Mouse (Mus musculus) monocyte, adult 59 days (primary cell): ENCODE data around the gene Rnf25. TPM values are rescaled to one million over a fixed set of nuclear protein-coding genes. Genes with fewer than 3 reads are reported as not detected.

Source experiments
- total RNA-seq, 2 experiments: library from RNA; stranded (reverse); gene quantifications; one replicate each; pipeline ENCODE4 v1.2.4; 2023

Gene Rnf25
- 10 to 100 TPM; 38.6 to 45.9 TPM for total RNA-seq

DNA sequence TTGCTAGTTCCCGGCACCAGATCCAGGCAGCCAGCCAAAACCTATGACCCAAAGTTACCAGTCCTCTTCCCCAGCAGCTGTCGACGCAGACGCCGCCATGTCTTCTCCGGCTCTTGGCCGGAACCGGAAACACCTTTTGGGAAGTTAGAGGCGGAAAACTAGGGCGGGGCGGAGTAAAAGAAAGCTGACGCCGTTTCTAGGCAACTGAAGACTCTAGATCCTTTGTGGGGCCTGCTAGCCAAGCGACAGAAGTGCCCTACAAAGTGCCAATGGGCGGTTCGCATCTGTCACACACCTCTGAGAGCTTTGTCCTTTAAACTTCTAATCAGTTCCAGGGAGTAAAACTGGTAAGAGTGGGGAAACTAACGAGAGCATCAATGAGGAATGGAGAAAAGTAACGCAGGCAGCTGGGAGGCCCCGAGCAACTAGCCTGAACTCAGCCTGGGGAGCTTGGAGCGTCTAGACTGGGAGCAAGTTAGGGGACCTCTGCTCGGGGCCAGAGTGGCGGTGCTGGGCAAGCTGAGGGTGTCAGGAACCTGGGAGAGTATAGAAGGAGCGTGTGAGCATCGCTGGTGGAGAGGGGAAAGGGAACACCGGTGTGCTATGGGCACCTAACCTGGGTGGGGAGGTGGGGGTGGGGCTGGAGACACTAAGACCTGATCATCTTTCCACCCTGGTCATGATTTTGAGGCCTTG, at the start of gene Rnf25, which contains the start of gene Stk36:
Gene Rnf25, minus strand, starts transcription at position 131 of the 696 bp plus-strand sequence.
Gene Stk36, plus strand, starts transcription at position 179 of the 696 bp plus-strand sequence.

DNA sequence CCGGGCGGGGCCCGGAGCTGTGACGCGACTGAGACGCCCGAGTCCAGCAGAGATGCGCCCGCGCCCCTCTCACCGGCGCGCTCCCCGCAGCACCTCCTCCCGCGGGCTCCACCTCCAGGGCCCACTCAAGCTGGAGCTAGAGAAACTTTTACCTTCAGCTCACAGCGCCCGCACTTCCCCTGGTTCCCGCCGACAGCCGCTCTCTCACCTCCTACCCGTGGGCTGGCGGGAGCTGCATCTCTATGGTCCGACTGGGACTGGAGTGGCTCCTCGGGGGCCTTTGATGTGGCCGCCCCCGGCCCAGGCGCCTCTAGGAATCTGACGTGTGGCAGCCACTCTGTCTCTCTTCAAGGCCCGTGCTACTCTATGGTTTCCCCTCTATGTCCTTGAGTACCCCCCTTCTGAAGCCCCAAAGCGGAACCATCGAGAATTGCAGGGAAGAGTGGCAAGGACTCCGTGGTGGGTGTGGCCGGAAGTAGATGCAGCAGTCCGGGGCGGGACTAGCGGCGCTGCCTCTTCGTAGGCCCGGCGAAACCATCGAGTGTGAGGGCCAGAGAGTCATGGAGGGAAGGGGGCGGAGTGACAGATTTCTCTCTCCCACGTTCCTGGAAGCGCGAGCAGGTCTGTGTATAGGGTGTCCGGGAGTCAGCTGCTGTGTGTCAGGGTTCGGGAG, 13.3 kb downstream of the Rnf25 start, which contains the start of the genes Zfp142 and Bcs1l:
Gene Zfp142, minus strand, starts transcription at position 474 of the 673 bp plus-strand sequence.
Gene Bcs1l, plus strand, starts transcription at position 517 of the 673 bp plus-strand sequence.

DNA sequence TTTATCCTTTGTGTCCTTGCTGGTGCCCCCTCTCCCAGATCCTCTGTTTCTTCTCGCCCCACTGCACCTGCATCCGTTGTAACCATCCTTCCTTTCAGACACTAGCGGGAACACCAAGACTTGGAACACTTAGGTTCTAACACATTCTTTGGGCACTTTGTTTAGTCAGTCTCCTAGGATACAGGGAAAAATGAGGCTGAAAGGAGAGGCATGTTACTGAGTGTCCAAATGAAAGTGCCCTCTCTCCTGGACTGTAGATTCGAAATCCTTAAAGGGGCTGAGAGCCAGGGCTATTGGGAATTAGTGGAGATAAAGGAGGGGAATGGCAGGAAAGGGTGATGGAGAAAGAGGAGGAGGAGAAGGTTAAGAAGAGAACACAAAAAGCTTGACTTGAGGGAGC, 57.0 kb downstream of the Rnf25 start, which contains the start of gene Usp37:
Gene Usp37, minus strand, starts transcription at position 101 of the 400 bp plus-strand sequence.

Other genes starting within 250 kb of the Rnf25 start
- gene Catip, start 239.3 kb downstream of the Rnf25 start, total RNA-seq, result under 1 TPM; 0.49 to 0.76 TPM
- gene Slc11a1, start 226.2 kb downstream of the Rnf25 start, total RNA-seq, result 100 to 1,000 TPM; 616 to 632 TPM
- gene Ctdsp1, start 209.9 kb downstream of the Rnf25 start, total RNA-seq, result 100 to 1,000 TPM; 136 to 144 TPM
- under 1 TPM in 1 of 2 experiments, not detected in 1; 1.00 TPM for gene Vil1, start 192.0 kb downstream of the Rnf25 start, total RNA-seq
- gene Cnot9, start 95.3 kb downstream of the Rnf25 start, total RNA-seq, result 10 to 100 TPM; 18.8 to 18.9 TPM
- gene Plcd4, start 58.5 kb downstream of the Rnf25 start, total RNA-seq, result under 1 TPM in 1 of 2 experiments, not detected in 1; 0.85 TPM
- 10 to 100 TPM; 15.8 to 18.7 TPM for gene Usp37, start 57.1 kb downstream of the Rnf25 start, total RNA-seq
- gene Zfp142, start 13.2 kb downstream of the Rnf25 start, total RNA-seq, result 10 to 100 TPM; 19.7 to 24.2 TPM
- gene Bcs1l, start 13.1 kb downstream of the Rnf25 start, total RNA-seq, result 1 to 10 TPM; 6.5 to 7.0 TPM
- gene Stk36, start within 50 bp of the Rnf25 start, total RNA-seq, result under 1 TPM; 0.36 to 0.84 TPM
- 10 to 100 TPM; 26.2 to 33.6 TPM for gene Ttll4, start 60.3 kb upstream of the Rnf25 start, total RNA-seq
- 100 to 1,000 TPM; 183 to 203 TPM for gene Cyp27a1, start 112.2 kb upstream of the Rnf25 start, total RNA-seq
- gene Prkag3, start 147.8 kb upstream of the Rnf25 start, total RNA-seq, result not detected
- gene Wnt6, start 170.5 kb upstream of the Rnf25 start, total RNA-seq, result 1 to 10 TPM; 3.7 to 6.5 TPM
- not detected for gene Wnt10a, start 190.1 kb upstream of the Rnf25 start, total RNA-seq